Mouse (Mus musculus): ENCODE results near the gene Bbc3. TPM values are rescaled to one million over a fixed set of nuclear protein-coding genes. Genes with fewer than 3 reads are reported as not detected.

Bbc3 gene
- polyA plus RNA-seq, 1 experiment = 38.5 TPM

- Histone ChIP-seq H3K9me3 (replicated peaks; ENCODE audit: control insufficient read depth, insufficient read depth, low read length, poor library complexity, severe bottlenecking) (no peaks in the 10 kb centered on the region), H3K27me3 (ENCODE audit: control insufficient read depth, insufficient read depth, low read length, poor library complexity, severe bottlenecking) (no peaks in the 10 kb centered on the region), H3K36me3 (ENCODE audit: control insufficient read depth, insufficient read depth, low read length, poor library complexity, severe bottlenecking) (0 out of 2 replicates have a peak, but pooled peaks cover 1% of the 10 kb centered on the region), H3K4me3 (ENCODE audit: low read depth, low read length) (no peak overlapping the region), H3K27ac (ENCODE audit: insufficient read depth, low read length) (no peak overlapping the region), H3K9ac (ENCODE audit: low read depth, poor library complexity, severe bottlenecking) (no peak overlapping the region), H3K4me1 (ENCODE audit: control insufficient read depth, insufficient read depth, low read length) (no peaks in the 10 kb centered on the region)
- no peak for TF ChIP-seq CTCF (IDR thresholded peaks at IDR 0.05; ENCODE audit: low read depth, low read length)
- no peak for TF ChIP-seq POLR2A (IDR thresholded peaks at IDR 0.05; ENCODE audit: insufficient read depth, low read length)
- no peak for TF ChIP-seq EP300 (IDR thresholded peaks at IDR 0.05; ENCODE audit: insufficient read depth, low read depth, low read length)
These were observed 37.1 kb upstream of the Bbc3 start for GRCm38 (mm10) chr7:16271139-16271538.

- Histone ChIP-seq H3K27me3 (ENCODE audit: control insufficient read depth, insufficient read depth, low read length, poor library complexity, severe bottlenecking) (no peaks in the 10 kb centered on the region), H3K4me3 (ENCODE audit: low read depth, low read length) (peak overlapping the region; percentile 86), H3K9ac (ENCODE audit: low read depth, poor library complexity, severe bottlenecking) (peak overlapping the region; percentile 61), H3K27ac (ENCODE audit: insufficient read depth, low read length) (no peak overlapping the region), H3K4me1 (ENCODE audit: control insufficient read depth, insufficient read depth, low read length) (no peaks in the 10 kb centered on the region), H3K9me3 (replicated peaks; ENCODE audit: control insufficient read depth, insufficient read depth, low read length, poor library complexity, severe bottlenecking) (no peaks in the 10 kb centered on the region), H3K36me3 (ENCODE audit: control insufficient read depth, insufficient read depth, low read length, poor library complexity, severe bottlenecking) (0 out of 2 replicates have a peak, but pooled peaks cover 3% of the 10 kb centered on the region)
- TF ChIP-seq CTCF (IDR thresholded peaks at IDR 0.05; ENCODE audit: low read depth, low read length) = no peak
- no peak for TF ChIP-seq EP300 (IDR thresholded peaks at IDR 0.05; ENCODE audit: insufficient read depth, low read depth, low read length)
- TF ChIP-seq POLR2A (IDR thresholded peaks at IDR 0.05; ENCODE audit: insufficient read depth, low read length) = no peak
These were observed 35.5 kb upstream of the Bbc3 start for GRCm38 (mm10) chr7:16272681-16273080.

- H3K27ac ChIP-seq (ENCODE audit: insufficient read depth, low read length) = 0 out of 2 replicates have a peak within 1 kb of the TSS, but pooled peaks have one; percentile 30
- TF ChIP-seq EP300 (IDR thresholded peaks at IDR 0.05; ENCODE audit: insufficient read depth, low read depth, low read length) (no peak), POLR2A (IDR thresholded peaks at IDR 0.05; ENCODE audit: insufficient read depth, low read length) (no peak), CTCF (IDR thresholded peaks at IDR 0.05; ENCODE audit: low read depth, low read length) (no peak)
- H3K4me1 ChIP-seq (ENCODE audit: control insufficient read depth, insufficient read depth, low read length) = no peaks in the 10 kb centered on the region
- peak within 1 kb of the TSS; percentile 86 for H3K4me3 ChIP-seq (ENCODE audit: low read depth, low read length)
- H3K36me3 ChIP-seq (ENCODE audit: control insufficient read depth, insufficient read depth, low read length, poor library complexity, severe bottlenecking) = 0 out of 2 replicates have a peak, but pooled peaks cover 3% of the 10 kb centered on the region
- H3K9me3 ChIP-seq (replicated peaks; ENCODE audit: control insufficient read depth, insufficient read depth, low read length, poor library complexity, severe bottlenecking) = no peaks in the 10 kb centered on the region
- H3K9ac ChIP-seq (ENCODE audit: low read depth, poor library complexity, severe bottlenecking) = peak within 1 kb of the TSS; percentile 61
- no peaks in the 10 kb centered on the region for H3K27me3 ChIP-seq (ENCODE audit: control insufficient read depth, insufficient read depth, low read length, poor library complexity, severe bottlenecking)
These were observed 35.0 kb upstream of the Bbc3 start, which contains the start of gene Inafm1 for GRCm38 (mm10) chr7:16273081-16273765. Gene Inafm1, minus strand, starts transcription at chr7:16273617.

GRCm38 (mm10) chr7:16273766-16274140 lies 34.4 kb upstream of the Bbc3 start:
- Histone ChIP-seq H3K9me3 (replicated peaks; ENCODE audit: control insufficient read depth, insufficient read depth, low read length, poor library complexity, severe bottlenecking) (no peaks in the 10 kb centered on the region), H3K27me3 (ENCODE audit: control insufficient read depth, insufficient read depth, low read length, poor library complexity, severe bottlenecking) (no peaks in the 10 kb centered on the region), H3K36me3 (ENCODE audit: control insufficient read depth, insufficient read depth, low read length, poor library complexity, severe bottlenecking) (0 out of 2 replicates have a peak, but pooled peaks cover 3% of the 10 kb centered on the region), H3K4me1 (ENCODE audit: control insufficient read depth, insufficient read depth, low read length) (no peaks in the 10 kb centered on the region), H3K27ac (ENCODE audit: insufficient read depth, low read length) (no peak overlapping the region), H3K4me3 (ENCODE audit: low read depth, low read length) (peak overlapping the region; percentile 86), H3K9ac (ENCODE audit: low read depth, poor library complexity, severe bottlenecking) (peak overlapping the region; percentile 0; the same call in 1 of the 2 replicates)
- TF ChIP-seq EP300 (IDR thresholded peaks at IDR 0.05; ENCODE audit: insufficient read depth, low read depth, low read length) (no peak), CTCF (IDR thresholded peaks at IDR 0.05; ENCODE audit: low read depth, low read length) (no peak), POLR2A (IDR thresholded peaks at IDR 0.05; ENCODE audit: insufficient read depth, low read length) (peak; percentile 76)

- no peak overlapping the region for H3K9ac ChIP-seq (ENCODE audit: low read depth, poor library complexity, severe bottlenecking)
- H3K27ac ChIP-seq (ENCODE audit: insufficient read depth, low read length) = no peak overlapping the region
- no peaks in the 10 kb centered on the region for H3K27me3 ChIP-seq (ENCODE audit: control insufficient read depth, insufficient read depth, low read length, poor library complexity, severe bottlenecking)
- TF ChIP-seq EP300 (IDR thresholded peaks at IDR 0.05; ENCODE audit: insufficient read depth, low read depth, low read length) (no peak), POLR2A (IDR thresholded peaks at IDR 0.05; ENCODE audit: insufficient read depth, low read length) (no peak), CTCF (IDR thresholded peaks at IDR 0.05; ENCODE audit: low read depth, low read length) (no peak)
- no peak overlapping the region for H3K4me3 ChIP-seq (ENCODE audit: low read depth, low read length)
- no peaks in the 10 kb centered on the region for H3K9me3 ChIP-seq (replicated peaks; ENCODE audit: control insufficient read depth, insufficient read depth, low read length, poor library complexity, severe bottlenecking)
- H3K4me1 ChIP-seq (ENCODE audit: control insufficient read depth, insufficient read depth, low read length) = no peaks in the 10 kb centered on the region
- 0 out of 2 replicates have a peak, but pooled peaks cover 3% of the 10 kb centered on the region for H3K36me3 ChIP-seq (ENCODE audit: control insufficient read depth, insufficient read depth, low read length, poor library complexity, severe bottlenecking)
These were observed 33.0 kb upstream of the Bbc3 start for GRCm38 (mm10) chr7:16274922-16275890.

Data from ES-Bruce4 (cell line).